Mouse (Mus musculus) spleen, adult 2 months (tissue): ENCODE measurements around the gene Pidd1.

ENCODE experiments used
- CTCF ChIP-seq: fragments of 200-500 bp; IDR thresholded peaks from 2 replicates; pipeline ENCODE4 v1.5.1; 2011; ENCODE audit warnings: mild to moderate bottlenecking, inconsistent platforms; ENCODE audit not compliant: insufficient read depth, insufficient read length, insufficient replicate concordance; ENCODE audit errors: extremely low read depth
- POLR2A ChIP-seq: fragments of 200-500 bp; IDR thresholded peaks from 2 replicates; pipeline ENCODE4 v1.6.1; 2011; ENCODE audit warnings: low read depth, low read length, inconsistent platforms

GRCm38 (mm10) chr7:141394771-141395170 lies 49.1 kb downstream of the Pidd1 start:
- TF ChIP-seq POLR2A (no peak), CTCF (peak; percentile 79; the same call in 1 of the 2 replicates)
